Mouse (Mus musculus) testis, postnatal 10 days (tissue): ENCODE data around the gene Hs2st1.
A peak's percentile ranks its signal among the peaks of the same experiment; 100 is the strongest.

Source experiments
- DNase-seq: peaks from one replicate; pipeline ENCODE4 v3.0.0; 2021; ENCODE audit warnings: low spot score

Gene Hs2st1

DNA sequence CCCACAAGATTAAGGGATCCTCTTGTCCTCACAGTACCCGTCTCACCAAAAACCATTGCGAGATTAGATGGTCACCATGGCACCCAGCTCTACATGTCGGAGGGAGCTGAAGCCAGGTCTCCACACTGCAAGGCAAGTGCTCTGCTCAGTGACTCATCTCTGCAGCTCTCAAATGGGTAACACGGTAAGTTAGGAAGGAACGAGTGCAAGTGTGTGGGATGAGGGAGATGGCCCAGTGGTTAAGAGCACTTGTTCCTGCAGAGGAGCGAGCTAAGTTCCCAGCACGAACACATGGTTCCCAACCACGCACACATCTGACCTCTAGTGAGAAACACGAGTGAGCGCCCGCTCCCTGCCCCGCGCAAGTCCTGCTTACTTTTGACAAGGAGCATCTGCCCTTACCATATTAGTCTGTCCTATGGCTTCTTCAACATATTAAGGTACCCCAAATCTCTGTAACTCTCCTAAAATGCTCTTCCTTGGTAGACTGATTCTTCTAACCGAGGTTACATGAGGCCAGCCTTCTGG is 132.0 kb downstream of the Hs2st1 start:
- DNase-seq: no peak

DNA sequence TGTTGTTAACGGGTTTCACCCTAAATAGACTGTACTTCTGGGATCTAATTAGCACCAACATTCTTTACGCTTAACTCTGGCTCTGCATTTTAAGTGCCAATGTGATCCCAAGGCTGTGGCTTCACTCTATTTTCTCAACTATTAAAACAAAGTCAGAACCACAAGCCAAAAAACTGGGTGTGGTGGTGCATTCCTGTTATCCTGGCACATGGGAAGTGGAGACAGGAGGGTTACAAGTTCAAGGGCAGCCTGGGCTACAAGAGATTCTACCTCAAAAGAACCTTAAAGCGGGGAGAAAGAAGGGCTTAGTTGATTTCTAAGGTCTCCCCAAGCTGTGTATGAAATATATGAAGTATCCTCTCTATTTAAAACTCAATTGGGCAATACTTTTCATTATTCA is 133.9 kb downstream of the Hs2st1 start:
- no peak for DNase-seq

DNA sequence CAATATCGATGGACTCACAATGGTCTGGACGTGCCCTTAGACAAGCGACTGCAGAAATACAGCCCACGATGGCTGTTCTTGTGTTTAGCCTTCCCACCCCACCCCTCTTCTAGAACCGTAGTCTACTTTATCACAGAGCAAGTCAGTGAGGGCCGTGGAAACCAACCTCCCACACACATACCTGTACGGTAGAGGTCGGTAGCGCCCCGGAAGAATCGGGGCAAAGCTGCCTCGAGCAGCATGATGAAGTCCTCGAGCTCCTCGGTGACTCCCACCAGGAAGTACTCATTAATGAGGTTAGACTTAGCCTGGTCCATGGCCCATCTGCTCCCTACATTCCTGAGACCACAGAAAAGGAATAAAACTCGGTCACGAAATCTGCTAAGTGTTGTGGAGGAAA is 134.7 kb downstream of the Hs2st1 start:
- no peak for DNase-seq

DNA sequence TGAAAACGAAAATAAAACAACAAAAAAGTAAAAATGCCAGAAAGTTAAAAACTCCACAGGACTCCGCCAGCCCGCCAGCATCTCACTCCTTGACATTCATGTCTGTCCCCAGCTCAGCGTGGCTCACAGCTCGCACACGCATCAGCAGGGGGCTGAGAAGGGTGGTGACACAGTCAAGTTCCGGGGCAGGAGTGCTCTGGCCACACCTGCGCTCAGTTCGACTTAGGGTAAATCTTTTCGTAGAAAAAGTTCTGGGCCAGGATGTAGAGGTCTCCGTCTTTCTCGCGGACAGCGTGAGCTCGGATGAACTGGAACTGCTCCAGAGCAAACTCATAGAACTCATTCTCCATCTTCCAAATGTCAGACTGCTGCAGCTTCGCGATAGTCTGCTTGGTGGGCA is 135.7 kb downstream of the Hs2st1 start:
- DNase-seq: no peak

DNA sequence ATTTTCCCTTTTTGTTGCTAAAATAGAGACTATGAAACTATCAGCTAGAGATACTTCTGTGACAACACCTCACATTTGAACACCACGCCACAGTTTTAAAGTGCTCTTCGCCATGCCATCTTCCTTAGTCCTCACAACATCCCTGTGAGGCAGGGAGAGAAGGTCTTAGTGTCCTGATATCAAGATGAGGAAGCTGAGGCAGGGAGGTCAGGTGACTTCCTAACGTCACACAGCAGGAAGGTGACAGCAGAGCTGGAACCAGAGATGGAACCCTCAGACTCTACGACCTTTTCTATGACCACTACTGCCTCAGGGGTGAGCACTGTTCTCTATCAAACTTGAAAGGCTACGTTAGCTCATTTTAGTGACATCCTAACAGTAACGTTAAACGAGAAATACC is 136.9 kb downstream of the Hs2st1 start:
- DNase-seq: no peak

DNA sequence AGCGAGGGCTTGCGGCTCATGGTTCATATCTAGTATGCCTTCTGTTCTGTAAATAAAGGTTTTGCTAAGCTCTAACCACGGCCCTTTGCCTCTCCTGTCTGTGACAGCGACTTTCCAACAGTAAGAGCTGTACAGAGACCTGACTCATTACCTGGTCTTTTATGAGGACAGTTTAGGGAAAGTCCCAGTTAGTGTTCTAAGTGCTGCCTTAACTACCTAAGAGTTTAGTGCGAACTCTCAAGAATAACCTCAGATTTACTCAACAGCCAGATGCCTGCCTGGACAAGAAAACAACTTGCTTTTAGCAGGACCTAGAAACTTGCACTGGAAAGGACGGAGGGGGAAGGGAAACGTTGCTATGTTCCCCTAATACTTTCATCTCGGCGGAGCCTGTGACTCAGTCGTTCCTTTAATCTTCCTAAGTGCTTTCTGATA is 137.8 kb downstream of the Hs2st1 start:
- DNase-seq: no peak

DNA sequence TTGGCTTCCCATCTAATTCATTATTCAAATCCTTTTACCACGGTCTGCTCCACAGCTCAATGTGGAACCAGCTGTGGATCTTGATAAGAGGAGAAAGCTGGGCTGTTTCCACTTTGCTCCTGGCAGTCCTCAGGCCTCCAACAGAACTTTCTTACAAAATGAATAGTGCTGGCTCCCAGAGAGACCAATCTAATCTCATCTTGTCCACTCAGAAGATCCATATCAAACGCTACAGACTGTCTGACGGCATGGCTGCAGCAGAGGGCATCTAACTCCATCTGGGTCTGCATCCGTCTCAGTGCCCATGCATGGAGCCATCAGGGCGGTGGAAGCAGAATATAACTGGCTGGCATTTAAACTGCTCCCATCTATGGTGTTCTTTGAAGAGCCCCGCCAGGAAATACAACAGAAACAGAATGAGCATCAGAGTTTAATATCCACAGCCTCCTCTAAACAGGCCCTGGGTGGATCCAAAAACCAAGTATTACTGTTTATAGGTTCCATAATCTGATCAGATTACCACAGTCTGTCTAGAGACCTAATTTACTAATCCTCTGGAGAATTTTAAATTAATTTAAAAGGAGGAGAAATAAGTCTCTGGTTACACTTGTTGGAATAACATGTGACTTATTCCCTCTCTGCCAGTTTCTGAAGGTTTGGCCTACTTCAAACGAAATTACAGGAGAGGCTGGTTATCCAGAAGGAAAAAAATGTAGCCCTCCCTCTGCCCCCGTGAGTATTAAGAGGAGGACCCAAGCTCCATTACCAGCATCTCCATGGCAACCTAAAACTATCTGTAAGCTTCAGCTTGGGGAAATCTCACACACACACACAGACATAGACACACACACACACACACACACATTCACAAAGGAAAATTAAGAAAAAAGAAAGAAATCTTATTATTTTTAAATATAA is 141.2 kb downstream of the Hs2st1 start:
- no peak for DNase-seq

DNA sequence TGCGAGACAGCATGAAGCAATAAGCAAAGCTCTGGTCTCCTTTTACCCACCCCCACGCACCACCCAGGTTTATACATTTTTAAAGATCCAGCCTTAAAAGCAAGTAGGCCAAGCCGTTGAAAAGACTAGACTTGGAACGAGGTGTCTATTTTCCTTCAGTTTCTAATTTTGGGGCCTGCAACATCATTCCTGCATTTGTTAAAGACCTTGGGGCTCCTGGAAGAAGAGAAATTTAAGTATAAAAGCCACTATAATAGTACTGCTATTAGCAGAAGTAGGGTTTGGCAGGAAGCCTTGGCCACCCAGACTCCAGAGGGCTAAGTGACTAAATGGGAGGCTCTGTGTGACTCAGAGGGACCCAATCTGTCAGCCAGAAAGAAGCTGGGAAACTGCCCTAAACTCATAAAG is 144.9 kb downstream of the Hs2st1 start:
- no peak for DNase-seq

DNA sequence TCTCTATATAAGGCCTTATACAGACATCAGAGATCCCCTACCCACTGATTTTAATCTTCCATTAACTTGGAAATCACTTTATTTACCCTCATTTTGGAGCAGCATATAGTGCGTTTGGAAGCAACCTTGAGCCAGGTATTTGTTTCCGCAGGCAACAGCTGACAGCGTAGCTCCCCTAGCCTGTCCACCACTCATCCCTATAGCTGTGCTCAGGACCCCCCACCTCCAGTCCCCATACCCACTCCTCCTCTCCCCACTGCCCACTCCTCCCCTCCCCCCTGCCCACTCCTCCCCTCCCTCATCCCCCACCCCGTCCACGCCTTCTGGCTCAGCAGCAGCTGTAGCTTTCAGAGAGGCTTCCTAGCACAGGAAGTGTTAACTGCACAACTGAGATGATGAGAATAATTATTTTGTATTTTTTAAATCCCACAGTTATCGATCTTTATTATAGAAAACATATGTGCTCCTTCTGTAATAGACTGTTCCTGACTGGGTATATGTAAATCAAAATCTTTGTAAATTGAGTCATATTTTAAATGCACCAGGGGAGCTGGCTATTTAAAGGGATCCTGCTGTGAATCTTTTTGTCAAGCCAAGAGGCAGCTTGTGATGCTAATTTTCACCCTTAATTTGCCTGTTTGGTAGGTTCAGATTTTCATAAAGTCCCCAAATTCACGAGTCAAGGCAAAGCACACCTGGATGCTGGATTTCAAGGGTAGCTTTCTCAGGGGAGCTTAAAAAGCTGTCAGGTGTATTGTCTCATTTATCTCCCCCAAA is 148.4 kb downstream of the Hs2st1 start:
- DNase-seq: no peak

DNA sequence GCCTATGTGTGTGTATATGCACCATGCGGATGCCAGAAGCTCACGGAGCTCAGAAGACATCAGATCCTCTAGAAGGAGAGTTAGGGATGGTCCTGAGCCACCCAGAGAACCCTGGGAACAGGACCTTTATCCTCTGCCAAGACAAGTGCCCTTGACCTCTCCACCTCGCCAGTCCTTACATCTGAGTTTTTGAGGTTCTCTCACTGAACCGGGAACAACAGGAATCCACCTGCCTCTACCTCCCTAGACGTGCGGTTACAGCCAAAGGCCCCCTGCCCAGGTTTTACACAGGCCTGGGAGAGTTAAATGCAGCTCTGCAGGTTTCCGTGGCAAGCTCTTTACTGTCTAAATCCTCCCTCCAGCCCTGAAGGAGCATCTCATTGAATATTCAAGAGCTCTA is 156.2 kb downstream of the Hs2st1 start:
- DNase-seq: no peak

DNA sequence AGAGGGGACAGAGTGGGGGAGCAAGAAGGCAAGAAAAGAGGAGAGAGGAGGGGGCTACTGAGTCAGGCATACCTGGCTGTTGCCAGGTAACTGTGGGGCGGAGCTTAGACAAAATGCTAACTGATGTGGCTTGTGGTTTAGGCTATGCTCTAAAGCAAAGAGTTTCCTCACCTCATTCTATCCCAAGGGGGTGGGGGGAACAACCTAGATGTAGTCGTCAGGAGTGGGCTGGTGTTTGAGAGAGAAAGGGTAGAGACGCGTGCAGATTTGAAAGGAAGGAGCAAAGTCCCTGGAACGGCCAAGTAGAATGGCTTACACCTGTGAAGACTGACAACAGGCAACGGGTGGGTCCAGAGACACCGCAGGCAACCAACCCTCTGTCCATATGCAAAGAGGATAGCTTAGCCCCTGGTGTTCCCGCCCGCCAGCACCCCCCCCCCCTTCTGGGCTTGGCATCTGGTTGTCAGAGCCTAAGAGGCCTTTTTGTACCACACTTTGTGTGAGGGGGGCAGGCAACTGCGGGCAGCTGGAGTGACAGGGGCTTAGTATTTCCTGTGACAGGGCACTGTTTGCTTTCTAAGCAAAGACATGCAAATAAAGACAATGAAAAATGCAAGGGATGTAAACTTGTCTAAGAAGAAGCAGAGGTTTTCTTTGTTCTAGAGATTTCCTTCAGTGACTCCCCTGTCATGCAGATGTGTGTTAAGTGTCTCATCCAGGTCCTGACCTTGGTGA is 157.3 kb downstream of the Hs2st1 start:
- no peak for DNase-seq

DNA sequence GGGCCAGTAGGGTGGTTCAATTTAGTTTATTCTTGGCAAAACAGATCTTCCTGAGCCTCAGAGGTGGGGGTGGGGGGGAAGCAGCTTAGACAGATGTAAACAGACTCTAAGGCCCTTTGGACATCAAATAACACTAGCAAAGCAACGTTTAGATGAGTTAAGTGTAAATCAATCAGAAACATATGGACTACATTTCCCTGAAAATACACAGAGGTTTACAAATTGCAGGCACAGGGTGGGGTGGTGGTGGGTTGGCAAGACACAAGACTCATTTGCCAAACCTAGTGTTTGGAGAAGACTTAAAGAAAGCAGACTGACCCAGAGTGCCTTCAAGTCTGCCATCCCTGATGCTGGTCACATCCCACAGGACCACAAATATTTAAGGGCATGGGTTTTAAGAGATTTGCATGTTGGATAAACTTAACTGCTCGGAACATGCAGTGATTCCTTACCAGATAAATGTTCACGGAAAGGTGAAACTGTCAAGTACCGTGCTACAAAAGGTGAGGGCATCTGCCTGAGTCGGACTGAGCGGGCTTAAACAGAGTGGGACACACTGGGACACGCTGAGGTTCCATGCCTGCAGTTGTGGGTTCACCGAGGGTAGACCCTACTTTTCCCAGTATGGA is 158.2 kb downstream of the Hs2st1 start:
- DNase-seq: no peak

DNA sequence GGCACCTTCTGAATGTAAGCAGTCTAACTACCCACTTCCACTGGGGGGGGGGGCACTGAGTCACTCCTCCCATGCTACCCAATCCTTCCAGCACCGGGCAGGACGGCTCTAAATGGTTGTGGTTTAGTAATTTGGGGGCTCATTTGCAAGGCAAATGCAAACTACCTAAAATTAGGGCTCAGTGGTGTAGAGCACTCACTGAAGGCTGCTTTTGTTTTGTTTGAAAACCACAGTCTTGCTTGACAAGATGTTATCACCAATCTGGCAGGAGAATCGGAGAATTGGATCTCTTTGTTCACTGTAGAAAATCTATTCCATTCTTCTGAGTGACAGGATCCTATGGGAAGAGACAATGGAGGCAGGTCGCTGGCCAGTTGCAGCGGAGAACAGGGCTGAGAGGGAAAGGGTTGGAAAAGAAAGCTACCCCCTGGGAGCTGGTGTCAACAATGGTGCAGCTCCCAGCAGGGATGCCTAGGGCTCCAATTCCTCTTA is 158.9 kb downstream of the Hs2st1 start:
- DNase-seq: no peak

DNA sequence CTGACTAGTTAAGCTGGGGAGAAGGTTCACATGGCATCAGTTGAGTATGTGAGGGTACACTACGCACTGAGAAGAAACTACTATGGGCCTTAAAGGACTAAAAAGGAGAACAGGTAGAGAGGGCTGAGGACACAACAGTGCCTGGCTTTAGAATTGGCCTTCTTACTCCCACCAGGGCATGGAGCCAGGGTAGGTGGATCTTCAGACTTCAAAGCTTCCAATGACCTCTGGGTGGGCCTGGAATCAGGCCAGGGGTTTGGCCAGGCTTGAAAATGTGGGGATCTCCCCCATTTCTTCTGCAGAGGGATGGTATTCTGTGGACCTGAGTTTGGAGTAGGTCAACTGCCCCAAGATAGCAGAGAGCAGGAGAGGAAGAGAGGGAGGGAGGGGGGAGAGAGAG is 161.0 kb downstream of the Hs2st1 start:
- no peak for DNase-seq

DNA sequence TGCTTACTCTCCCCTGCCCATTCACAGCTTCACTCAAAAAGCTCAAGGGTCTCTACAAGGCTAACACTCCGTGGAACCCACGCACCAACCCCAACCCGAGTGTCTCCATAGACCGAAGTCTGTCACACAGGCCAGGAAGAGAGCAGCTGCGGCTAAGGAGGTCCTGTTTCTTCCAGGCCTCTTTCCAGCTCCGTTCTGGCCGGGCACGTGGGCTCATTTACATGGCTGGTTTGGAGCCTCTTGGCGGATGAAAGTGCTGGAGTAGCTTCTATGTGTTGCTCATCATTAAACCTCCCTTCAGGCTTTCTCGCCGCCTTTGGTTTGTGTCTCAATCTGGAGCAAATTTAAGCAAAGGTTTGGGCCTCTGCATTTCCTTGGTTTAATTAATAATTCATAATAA is 164.7 kb downstream of the Hs2st1 start:
- no peak for DNase-seq

DNA sequence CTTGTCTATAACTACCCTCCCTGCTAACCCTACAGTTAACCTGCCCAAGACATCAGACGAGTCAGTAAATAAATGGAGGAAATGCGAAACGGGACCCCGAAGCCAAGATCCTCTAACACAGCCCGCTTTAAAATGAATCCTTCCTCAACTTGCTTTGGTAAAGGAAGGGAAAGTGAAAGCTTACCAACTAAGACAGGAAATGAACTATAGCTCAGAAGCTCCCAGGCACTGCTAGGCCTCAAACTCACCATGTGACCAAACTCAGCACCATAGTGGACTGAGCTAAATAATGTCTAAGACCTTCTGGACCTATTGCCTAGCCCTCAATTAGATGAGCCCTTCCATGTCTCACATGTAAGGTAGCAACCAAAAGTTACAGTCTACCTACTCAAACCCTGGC is 168.7 kb downstream of the Hs2st1 start:
- no peak for DNase-seq

DNA sequence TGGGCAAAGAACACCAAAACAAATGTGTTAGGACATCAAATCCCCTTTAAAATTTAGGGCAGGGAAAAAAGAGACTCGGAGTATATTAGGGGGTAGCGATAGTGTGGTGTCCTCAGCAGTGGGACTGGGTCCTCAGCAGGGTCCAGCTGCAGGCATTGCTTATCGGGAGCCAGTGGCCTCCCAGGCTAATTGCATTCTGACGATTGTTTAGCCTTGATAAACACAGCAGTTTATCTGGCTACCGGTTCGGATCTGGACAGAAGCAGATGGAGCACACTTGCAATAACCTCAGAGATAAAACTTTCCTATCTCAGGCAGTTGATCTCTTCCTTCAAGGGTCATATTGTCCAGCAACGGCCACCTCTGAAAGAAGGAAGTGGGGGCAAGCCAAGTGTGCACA is 169.1 kb downstream of the Hs2st1 start:
- no peak for DNase-seq

DNA sequence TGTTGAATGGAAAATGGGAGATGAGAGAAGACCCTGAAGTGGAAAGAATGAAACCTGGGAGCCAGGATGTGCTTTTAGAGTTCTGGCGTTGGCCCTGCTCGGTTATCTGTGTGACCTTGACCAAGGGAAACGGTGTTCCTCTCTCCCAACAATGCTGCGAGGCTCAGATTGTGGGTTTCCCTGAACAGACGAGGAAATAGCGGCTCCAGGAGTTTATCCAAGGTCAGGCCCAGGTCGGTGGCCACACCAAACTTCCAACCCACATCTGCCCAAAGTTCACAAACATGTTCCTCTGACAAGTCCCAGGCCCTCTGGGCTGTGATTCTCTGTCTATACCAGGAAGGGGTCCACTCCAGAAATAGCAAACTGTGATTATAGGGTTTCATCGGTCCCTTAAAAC is 169.6 kb downstream of the Hs2st1 start:
- DNase-seq: peak; percentile 45

DNA sequence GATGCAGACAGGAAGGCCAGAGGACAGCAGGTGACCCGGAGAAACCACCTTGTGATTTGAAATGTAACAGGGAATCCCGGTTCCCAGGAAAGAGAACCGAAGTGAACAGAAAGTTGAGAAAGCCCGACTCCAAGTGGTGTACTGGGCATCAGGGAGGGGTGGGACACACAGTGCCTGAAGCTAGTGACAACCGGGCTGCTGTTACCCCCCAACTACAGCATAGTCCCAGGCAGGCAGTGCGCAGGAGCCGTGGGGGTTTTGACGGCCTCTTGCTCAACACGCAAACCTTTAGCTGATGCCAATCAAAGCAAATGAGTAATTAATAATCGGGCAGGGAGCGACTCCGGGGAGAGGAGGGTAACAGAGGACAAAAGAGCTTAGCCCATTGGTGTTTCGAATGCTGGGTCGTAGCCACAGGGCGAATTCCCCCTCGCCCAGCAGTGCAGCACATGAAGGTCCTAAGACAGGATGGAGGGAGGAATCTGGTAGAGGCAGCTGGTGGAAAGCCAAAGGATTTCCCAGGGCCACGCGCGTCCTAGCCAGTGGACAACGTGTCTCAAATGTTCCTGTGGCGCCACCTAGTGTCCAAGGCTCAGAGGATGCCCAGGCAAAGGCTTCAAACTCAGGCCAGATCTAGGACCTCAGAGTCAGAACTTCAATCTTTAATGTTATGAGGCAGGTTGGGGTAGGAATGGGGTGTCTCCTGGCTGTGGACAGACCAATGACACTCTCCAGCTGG is 170.5 kb downstream of the Hs2st1 start:
- DNase-seq: peak; percentile 96

DNA sequence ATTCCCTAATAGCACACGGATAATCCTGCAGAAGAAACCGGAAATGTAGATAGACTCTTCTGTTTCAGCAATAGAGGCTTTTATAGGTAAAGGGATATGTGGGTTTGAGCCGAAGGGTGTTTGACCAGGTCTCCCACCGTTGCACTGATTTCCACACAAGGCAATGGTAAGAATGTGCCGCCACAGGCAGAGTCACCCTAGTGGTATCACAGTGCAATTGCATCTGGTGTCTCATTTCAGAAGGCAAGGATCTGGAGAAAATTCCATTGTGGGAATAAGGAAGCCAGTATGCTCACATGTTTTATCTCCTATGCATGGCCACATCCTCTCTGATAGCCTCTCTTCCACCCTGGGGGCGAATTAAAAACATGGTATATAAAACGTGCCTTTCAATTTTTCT is 171.8 kb downstream of the Hs2st1 start:
- DNase-seq: no peak

DNA sequence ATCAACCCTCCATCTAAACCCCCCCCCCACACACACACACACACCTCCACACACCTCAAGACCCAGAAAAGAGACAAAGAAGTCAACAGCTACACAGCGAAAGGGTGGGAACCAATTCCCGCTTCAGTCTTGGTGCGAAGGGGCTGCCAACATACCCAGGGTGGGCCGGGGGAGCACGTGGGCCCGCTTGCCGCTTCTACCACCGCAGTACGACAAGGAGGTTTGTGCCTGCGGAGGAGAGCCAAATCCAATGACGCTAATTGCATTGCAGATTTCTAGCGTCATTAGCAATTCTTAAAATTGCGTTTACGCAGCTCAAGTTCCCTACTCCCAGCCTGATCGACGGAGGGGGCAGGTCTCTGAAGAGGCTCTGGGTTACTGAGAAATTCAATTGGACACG is 173.5 kb downstream of the Hs2st1 start:
- no peak for DNase-seq
